Mouse (Mus musculus) embryo, embryonic 11 days (tissue): ENCODE data around the gene Xntrpc.

Experiments
- DNase-seq: peaks from one replicate; pipeline ENCODE4 v3.0.0-alpha.2; 2015

Gene Xntrpc

GRCm38 (mm10) chr7:102082816-102083215, 17.3 kb downstream of the Xntrpc start, which contains the start of gene Trpc2:
Gene Trpc2 (plus strand): TSS chr7:102083116.
- no peak for DNase-seq

GRCm38 (mm10) chr7:102084041-102084696, 18.7 kb downstream of the Xntrpc start:
- DNase-seq, result no peak

GRCm38 (mm10) chr7:102087336-102087735, 21.8 kb downstream of the Xntrpc start:
- no peak for DNase-seq

- DNase-seq, result peak; percentile 78
Observed at GRCm38 (mm10) chr7:102099760-102100661, 34.5 kb downstream of the Xntrpc start.

GRCm38 (mm10) chr7:102100868-102101267, 35.4 kb downstream of the Xntrpc start:
- DNase-seq, result no peak

- no peak for DNase-seq
Observed at GRCm38 (mm10) chr7:102101487-102101886, 36.0 kb downstream of the Xntrpc start, which contains the start of gene Art1. Gene Art1 (plus strand): TSS chr7:102101743.

- peak; percentile 30 for DNase-seq
Observed at GRCm38 (mm10) chr7:102102241-102102640, 36.7 kb downstream of the Xntrpc start.

GRCm38 (mm10) chr7:102102696-102103095, 37.2 kb downstream of the Xntrpc start:
- no peak for DNase-seq

- no peak for DNase-seq
Observed at GRCm38 (mm10) chr7:102103555-102103954, 38.0 kb downstream of the Xntrpc start.

- DNase-seq, result no peak
Observed at GRCm38 (mm10) chr7:102104126-102104525, 38.6 kb downstream of the Xntrpc start.

GRCm38 (mm10) chr7:102106700-102107141, 41.2 kb downstream of the Xntrpc start:
- DNase-seq, result peak; percentile 45

GRCm38 (mm10) chr7:102108206-102108605, 42.7 kb downstream of the Xntrpc start:
- DNase-seq, result no peak

- DNase-seq, result no peak
Observed at GRCm38 (mm10) chr7:102109171-102109570, 43.7 kb downstream of the Xntrpc start, which contains the start of gene Art5. Gene Art5 (minus strand): TSS chr7:102109489.

- DNase-seq, result no peak
Observed at GRCm38 (mm10) chr7:102109746-102110145, 44.2 kb downstream of the Xntrpc start.

GRCm38 (mm10) chr7:102113151-102113729, 47.7 kb downstream of the Xntrpc start:
- DNase-seq, result no peak

GRCm38 (mm10) chr7:102116579-102117331, 51.2 kb downstream of the Xntrpc start, which contains the start of gene Chrna10:
Gene Chrna10 (minus strand): TSS chr7:102116828.
- no peak for DNase-seq

- no peak for DNase-seq
Observed at GRCm38 (mm10) chr7:102117382-102117781, 51.9 kb downstream of the Xntrpc start.

GRCm38 (mm10) chr7:102120326-102120725, 54.8 kb downstream of the Xntrpc start:
- no peak for DNase-seq

GRCm38 (mm10) chr7:102132395-102132794, 66.9 kb downstream of the Xntrpc start:
- no peak for DNase-seq

GRCm38 (mm10) chr7:102137464-102137863, 72.0 kb downstream of the Xntrpc start:
- peak; percentile 43 for DNase-seq

- no peak for DNase-seq
Observed at GRCm38 (mm10) chr7:102137898-102138297, 72.4 kb downstream of the Xntrpc start.
